Mouse (Mus musculus) heart, embryonic 11.5 days (tissue): ENCODE data around the gene Gm5901. TPM values are rescaled to one million over a fixed set of nuclear protein-coding genes. Genes with fewer than 3 reads are reported as not detected.

ENCODE experiments used
- ATAC-seq: fragments of 200-750 bp; cut with Nextera tagmentation; replicated peaks from 2 replicates; pipeline ENCODE4 v1.8.0; 2017; ENCODE audit warnings: moderate library complexity; ENCODE audit not compliant: insufficient number of reproducible peaks, low FRiP score, low TSS enrichment
- H3K27ac ChIP-seq: fragments of 300-500 bp; sonication (generic); 2 replicates; pipeline ENCODE4 v1.5.1; 2014; ENCODE audit warnings: mild to moderate bottlenecking, low read depth, low read length
- H3K27me3 ChIP-seq: fragments of 300-500 bp; sonication (generic); 2 replicates; pipeline ENCODE4 v1.6.1; 2014; ENCODE audit warnings: mild to moderate bottlenecking, low read length, mixed read lengths; ENCODE audit not compliant: control insufficient read depth, insufficient read depth
- H3K36me3 ChIP-seq: fragments of 300-500 bp; sonication (generic); 2 replicates; pipeline ENCODE4 v1.6.1; 2014; ENCODE audit warnings: mild to moderate bottlenecking, low read length, moderate library complexity, mixed read lengths; ENCODE audit not compliant: control insufficient read depth, insufficient read depth
- H3K4me1 ChIP-seq: fragments of 300-500 bp; sonication (generic); 2 replicates; pipeline ENCODE4 v1.6.1; 2014; ENCODE audit warnings: low read length; ENCODE audit not compliant: control insufficient read depth, insufficient read depth
- H3K4me2 ChIP-seq: fragments of 300-500 bp; sonication (generic); 2 replicates; pipeline ENCODE4 v1.6.1; 2014; ENCODE audit warnings: mild to moderate bottlenecking, moderate library complexity
- H3K4me3 ChIP-seq: fragments of 300-500 bp; sonication (generic); 2 replicates; pipeline ENCODE4 v1.5.1; 2014; ENCODE audit warnings: low read depth, low read length
- H3K9ac ChIP-seq: fragments of 300-500 bp; sonication (generic); 2 replicates; pipeline ENCODE4 v1.6.1; 2014; ENCODE audit warnings: mild to moderate bottlenecking, low read depth, low read length, moderate library complexity
- H3K9me3 ChIP-seq: fragments of 300-500 bp; sonication (generic); replicated peaks from 2 replicates; pipeline ENCODE4 v1.6.1; 2016; ENCODE audit warnings: low read length; ENCODE audit not compliant: control insufficient read depth
- WGBS: fragments of 180-500 bp; shearing (Covaris S2); extraction: QIAGEN DNeasy Blood & Tissue Kit; methylation state at CpG from one replicate; pipeline ENCODE4 v1.1.7; 2014; ENCODE audit not compliant: insufficient replicate concordance; 5-methylcytosine and 5-hydroxymethylcytosine counted together
- polyA plus RNA-seq: library from polyadenylated mRNA; unstranded; fragments of >200 nt; fragmentation: Nextera tagmentation; extraction: Ambion mirVana; gene quantifications from 2 replicates; pipeline ENCODE4 v1.2.1, GENCODE M21; 2014

Gene Gm5901
- polyA plus RNA-seq, 1 experiment from 2014 or later = not detected

DNA sequence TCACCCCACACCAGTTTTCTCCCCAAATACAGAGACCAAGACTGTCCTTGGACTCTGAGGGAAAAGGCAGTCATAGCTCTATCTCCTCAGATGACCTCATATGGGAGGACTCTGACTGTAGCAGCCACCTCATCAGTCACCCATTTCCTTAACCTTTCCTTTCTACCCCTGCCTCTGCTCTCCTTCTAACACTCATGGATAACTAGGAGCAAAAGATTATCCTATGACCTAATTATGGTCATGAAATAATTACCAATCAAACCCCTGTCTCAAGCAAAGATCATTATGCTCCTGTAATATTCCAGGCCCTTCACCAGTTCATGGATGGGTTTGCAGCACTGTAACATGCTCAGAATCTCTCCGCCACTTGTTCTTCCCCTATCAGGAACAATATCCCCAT is 6.9 kb upstream of the Gm5901 start, which contains the start of gene Olfr692:
TSS of gene Olfr692 (plus strand) at position 301 of the 400 bp plus-strand sequence.
- Histone ChIP-seq H3K36me3 (no peaks in the 10 kb centered on the region), H3K4me3 (no peak within 1 kb of the TSS), H3K4me1 (no peaks in the 10 kb centered on the region), H3K9ac (no peak within 1 kb of the TSS), H3K27me3 (no peaks in the 10 kb centered on the region), H3K9me3 (no peaks in the 10 kb centered on the region), H3K4me2 (no peak within 1 kb of the TSS), H3K27ac (no peak within 1 kb of the TSS)
- no peak for ATAC-seq
- WGBS = 88% methylated on average over 1 of the region's 1 CpGs

DNA sequence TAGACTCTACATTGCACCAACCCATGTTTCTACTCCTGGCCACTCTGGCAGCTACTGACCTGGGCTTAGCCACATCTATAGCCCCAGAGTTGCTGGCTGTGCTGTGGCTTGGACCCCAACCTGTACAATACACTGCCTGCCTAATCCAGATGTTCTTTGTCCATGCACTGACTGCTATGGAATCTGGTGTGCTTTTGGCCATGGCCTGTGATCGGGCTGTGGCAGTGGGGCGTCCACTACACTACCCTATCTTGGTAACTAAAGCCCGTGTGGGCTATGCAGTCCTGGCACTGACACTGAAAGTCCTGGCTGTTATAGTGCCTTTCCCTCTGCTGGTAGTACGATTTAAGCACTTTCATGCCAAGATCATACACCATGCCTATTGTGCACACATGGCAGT is 6.3 kb upstream of the Gm5901 start:
- WGBS = 81% methylated on average over 4 of the region's 4 CpGs
- H3K27me3 ChIP-seq = no peaks in the 10 kb centered on the region
- no peak for ATAC-seq
- H3K9ac ChIP-seq = no peak overlapping the region
- H3K27ac ChIP-seq = no peak overlapping the region
- H3K36me3 ChIP-seq = no peaks in the 10 kb centered on the region
- no peak overlapping the region for H3K4me3 ChIP-seq
- H3K4me2 ChIP-seq = no peak overlapping the region
- H3K9me3 ChIP-seq = no peaks in the 10 kb centered on the region
- H3K4me1 ChIP-seq = peaks cover under 1% of the 10 kb centered on the region; the same call in 1 of the 2 replicates

GRCm38 (mm10) chr7:105372912-105373311 is 1.9 kb upstream of the Gm5901 start:
- WGBS = 89% methylated on average over 1 of the region's 1 CpGs
- Histone ChIP-seq H3K4me2 (no peak overlapping the region), H3K27ac (no peak overlapping the region), H3K4me1 (peaks cover 3% of the 10 kb centered on the region; the same call in 1 of the 2 replicates), H3K36me3 (peaks cover 2% of the 10 kb centered on the region; the same call in 1 of the 2 replicates), H3K9me3 (no peaks in the 10 kb centered on the region), H3K4me3 (no peak overlapping the region), H3K9ac (no peak overlapping the region), H3K27me3 (no peaks in the 10 kb centered on the region)
- ATAC-seq = no peak

GRCm38 (mm10) chr7:105373509-105373908 is 1.3 kb upstream of the Gm5901 start:
- Histone ChIP-seq H3K27me3 (no peaks in the 10 kb centered on the region), H3K36me3 (peaks cover 5% of the 10 kb centered on the region; the same call in 1 of the 2 replicates), H3K4me3 (no peak overlapping the region), H3K27ac (peak overlapping the region; percentile 62), H3K9me3 (no peaks in the 10 kb centered on the region), H3K4me2 (no peak overlapping the region), H3K4me1 (peaks cover 3% of the 10 kb centered on the region; the same call in 1 of the 2 replicates), H3K9ac (no peak overlapping the region)
- WGBS = 46% methylated on average over 4 of the region's 4 CpGs
- peak; percentile 55; the same call in 1 of the 2 replicates for ATAC-seq

GRCm38 (mm10) chr7:105373976-105374375 is 862 bp upstream of the Gm5901 start:
- Histone ChIP-seq H3K27ac (peak overlapping the region; percentile 62; the same call in 1 of the 2 replicates), H3K9me3 (no peaks in the 10 kb centered on the region), H3K4me2 (no peak overlapping the region), H3K36me3 (peaks cover 8% of the 10 kb centered on the region; the same call in 1 of the 2 replicates), H3K4me3 (no peak overlapping the region), H3K4me1 (peaks cover 3% of the 10 kb centered on the region; the same call in 1 of the 2 replicates), H3K27me3 (no peaks in the 10 kb centered on the region), H3K9ac (no peak overlapping the region)
- WGBS = 90% methylated on average over 3 of the region's 3 CpGs
- ATAC-seq = no peak

DNA sequence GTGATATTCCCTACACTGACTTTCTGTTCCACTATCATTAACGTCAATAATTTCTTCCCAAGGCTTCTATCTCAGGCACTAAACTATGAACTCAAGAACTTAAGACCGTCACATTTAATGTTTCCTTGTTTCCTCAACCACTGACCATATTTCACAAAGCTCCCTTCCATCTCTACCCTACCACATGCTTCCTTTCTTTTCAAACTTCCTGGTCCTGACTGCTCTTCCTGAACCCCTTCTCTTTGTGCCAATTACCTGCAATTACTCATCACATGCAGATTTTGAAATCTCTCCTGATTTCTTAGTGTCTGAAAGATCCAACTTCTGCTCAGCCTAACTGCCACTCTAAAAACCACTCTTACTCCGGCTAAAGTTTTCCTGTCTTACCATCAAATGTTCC is 5.5 kb downstream of the Gm5901 start:
- no peak overlapping the region for H3K4me3 ChIP-seq
- no peak overlapping the region for H3K9ac ChIP-seq
- peaks cover 29% of the 10 kb centered on the region for H3K36me3 ChIP-seq
- H3K4me2 ChIP-seq = no peak overlapping the region
- ATAC-seq = no peak
- H3K27ac ChIP-seq = no peak overlapping the region
- H3K9me3 ChIP-seq = no peaks in the 10 kb centered on the region
- no peaks in the 10 kb centered on the region for H3K27me3 ChIP-seq
- WGBS = 91% methylated on average over 3 of the region's 3 CpGs
- H3K4me1 ChIP-seq = no peaks in the 10 kb centered on the region

DNA sequence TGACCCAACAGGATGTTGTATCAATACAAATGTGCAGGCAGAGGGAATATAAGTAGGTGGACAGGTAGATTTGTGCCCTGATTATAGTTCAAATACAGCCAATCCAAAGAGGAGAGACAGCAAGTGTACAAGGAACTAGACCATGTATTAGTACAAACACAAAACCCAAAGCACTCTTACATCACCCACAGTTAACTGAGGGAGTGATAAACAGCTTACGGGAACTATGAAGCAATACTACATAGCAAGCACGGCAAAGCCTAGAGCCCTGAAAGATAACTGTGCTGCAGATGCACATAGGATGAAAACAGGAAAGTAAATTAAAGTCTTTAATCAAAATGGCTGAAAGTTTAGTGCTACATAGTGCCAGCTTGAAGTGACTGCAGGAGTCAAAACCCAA is 12.9 kb downstream of the Gm5901 start:
- Histone ChIP-seq H3K27me3 (no peaks in the 10 kb centered on the region), H3K4me2 (no peak overlapping the region), H3K27ac (no peak overlapping the region), H3K9me3 (no peaks in the 10 kb centered on the region), H3K9ac (no peak overlapping the region), H3K4me1 (no peaks in the 10 kb centered on the region), H3K36me3 (peaks cover 42% of the 10 kb centered on the region), H3K4me3 (no peak overlapping the region)
- ATAC-seq = no peak
- WGBS = 89% methylated on average over 2 of the region's 2 CpGs

- no peak for ATAC-seq
- no peaks in the 10 kb centered on the region for H3K9me3 ChIP-seq
- H3K27ac ChIP-seq = no peak overlapping the region
- H3K4me3 ChIP-seq = no peak overlapping the region
- peaks cover 28% of the 10 kb centered on the region for H3K36me3 ChIP-seq
- H3K4me1 ChIP-seq = no peaks in the 10 kb centered on the region
- WGBS = 91% methylated on average over 2 of the region's 2 CpGs
- no peak overlapping the region for H3K4me2 ChIP-seq
- H3K9ac ChIP-seq = no peak overlapping the region
- no peaks in the 10 kb centered on the region for H3K27me3 ChIP-seq
Observed at GRCm38 (mm10) chr7:105390236-105390635, 15.4 kb downstream of the Gm5901 start.

DNA sequence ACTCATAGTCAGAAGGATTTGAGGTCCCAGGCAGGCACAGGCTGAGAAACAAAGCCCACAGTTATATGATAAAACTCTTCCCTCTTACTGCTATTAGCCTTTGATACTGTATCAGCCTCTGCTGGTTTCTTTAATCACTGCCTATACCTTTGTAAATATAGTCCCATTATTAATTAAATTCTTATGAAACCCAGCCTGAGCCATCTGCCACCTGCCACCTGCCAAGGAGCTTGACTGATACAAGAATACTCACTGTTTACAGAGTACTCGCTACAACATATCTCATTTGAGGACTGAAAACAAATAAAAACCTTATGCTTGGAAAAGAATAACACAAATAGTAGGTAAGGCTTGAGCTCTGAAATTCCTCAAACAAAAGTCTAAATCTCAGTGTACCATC is 19.8 kb downstream of the Gm5901 start:
- no peaks in the 10 kb centered on the region for H3K27me3 ChIP-seq
- peaks cover 6% of the 10 kb centered on the region; the same call in 1 of the 2 replicates for H3K4me1 ChIP-seq
- no peak overlapping the region for H3K4me3 ChIP-seq
- H3K9ac ChIP-seq = no peak overlapping the region
- no peak for ATAC-seq
- no peaks in the 10 kb centered on the region for H3K9me3 ChIP-seq
- no peak overlapping the region for H3K4me2 ChIP-seq
- H3K36me3 ChIP-seq = peaks cover 4% of the 10 kb centered on the region
- 76% methylated on average over 1 of the region's 1 CpGs for WGBS
- H3K27ac ChIP-seq = no peak overlapping the region
